Mouse (Mus musculus): ENCODE measurements around the gene Cyth1.

The Cyth1 gene

DNA sequence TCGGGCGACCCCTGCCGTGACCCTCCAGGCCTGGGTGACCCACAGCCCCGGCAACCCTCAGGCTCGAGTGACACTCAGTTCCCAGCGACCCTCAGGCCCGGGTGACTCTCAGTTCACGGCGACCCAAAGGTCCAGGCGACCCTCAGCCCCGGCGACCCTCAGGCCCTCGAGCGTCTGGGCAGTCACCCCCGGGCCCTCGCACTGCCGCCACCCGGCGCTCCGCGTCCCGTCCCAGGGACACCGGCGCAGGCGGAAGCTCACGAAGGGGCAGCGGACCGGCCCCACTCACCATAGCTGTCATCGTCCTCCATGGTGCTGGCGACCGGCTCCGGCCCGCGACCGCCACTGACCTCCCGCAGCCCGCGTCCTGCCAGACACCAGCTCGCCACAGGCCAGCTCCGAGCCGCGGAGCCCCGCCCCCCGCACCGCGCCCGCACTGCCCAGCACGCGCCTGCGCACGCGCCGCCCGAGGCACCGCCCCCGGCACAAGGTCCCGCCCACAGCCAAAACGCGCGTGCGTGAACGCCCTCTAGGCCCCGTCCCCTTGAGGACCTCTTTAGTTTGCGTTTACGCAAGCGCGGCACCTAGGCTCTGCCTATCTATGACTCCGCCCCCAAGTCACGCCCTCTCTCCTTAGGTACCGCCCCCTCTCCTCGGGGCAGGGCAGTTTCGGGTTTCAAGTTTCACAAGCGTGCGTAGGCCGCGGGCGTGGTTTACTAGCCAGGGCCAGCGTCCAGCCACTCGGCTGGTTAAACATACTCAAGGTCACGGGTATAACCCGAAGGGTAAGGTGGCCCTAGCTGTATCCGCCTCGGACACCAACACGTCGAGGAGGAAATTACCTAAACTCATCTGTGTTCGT, at the start of gene Cyth1:
Gene Cyth1, minus strand, starts transcription at position 443 of the 862 bp plus-strand sequence.
- peak; percentile 100 for DNase-seq

DNA sequence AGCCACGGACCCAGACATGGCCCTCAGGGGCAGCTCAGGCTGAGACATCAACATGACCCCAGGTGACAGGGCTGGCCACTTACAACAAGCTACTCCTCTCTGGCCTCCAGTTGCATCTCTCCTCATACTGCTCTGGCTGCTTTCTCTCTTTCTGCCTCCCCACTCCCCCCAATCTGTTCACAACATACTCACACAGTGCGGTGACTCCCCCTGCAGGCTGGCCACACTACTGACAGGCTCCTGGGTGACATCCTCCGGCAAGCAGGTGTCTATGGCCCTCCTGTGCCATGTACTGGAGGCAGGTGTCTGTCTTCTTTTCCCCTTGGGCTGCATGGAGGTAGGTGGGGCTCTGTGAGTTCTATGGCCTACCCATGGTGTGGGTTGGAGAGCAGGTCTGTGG, 49.6 kb upstream of the Cyth1 start:
- DNase-seq = no peak

DNA sequence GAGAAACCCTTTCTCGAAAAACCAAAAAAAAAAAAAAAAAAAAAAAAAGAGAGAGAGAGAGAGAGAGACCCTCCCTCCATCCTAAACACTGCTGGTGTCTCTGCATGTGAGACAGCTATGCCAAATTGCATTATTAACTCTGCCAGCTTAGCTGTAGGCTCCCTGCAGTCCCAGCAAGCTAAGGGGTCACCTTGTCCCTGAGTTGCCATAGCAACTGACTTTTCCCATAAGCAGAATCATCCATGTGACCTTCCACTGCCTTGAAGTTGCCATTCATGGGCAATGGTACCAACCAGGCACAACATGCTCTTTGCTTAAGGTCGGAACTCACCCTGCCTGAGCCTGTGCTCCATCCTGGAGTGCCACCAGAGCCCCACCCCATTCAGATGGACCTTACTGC, 46.6 kb upstream of the Cyth1 start:
- DNase-seq = no peak

DNA sequence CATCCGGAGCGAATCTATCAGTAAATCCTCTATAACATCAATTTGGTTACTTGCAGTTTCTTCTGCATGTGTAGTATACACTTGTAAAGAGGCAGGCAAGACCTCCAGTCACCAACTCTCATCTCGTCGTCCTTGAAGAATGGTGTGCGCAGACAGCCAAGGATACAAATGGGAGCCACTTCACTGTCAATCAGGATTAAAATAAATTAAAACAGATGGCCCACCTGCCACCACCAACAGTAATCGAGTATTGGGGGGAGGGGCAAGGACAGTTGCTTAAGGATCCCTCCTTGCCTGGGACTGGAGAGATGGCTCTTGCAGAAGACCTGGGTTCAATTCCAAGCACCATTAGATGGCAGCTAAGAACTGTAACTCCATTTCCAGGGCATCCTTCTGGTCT, 44.3 kb upstream of the Cyth1 start:
- DNase-seq = no peak

DNA sequence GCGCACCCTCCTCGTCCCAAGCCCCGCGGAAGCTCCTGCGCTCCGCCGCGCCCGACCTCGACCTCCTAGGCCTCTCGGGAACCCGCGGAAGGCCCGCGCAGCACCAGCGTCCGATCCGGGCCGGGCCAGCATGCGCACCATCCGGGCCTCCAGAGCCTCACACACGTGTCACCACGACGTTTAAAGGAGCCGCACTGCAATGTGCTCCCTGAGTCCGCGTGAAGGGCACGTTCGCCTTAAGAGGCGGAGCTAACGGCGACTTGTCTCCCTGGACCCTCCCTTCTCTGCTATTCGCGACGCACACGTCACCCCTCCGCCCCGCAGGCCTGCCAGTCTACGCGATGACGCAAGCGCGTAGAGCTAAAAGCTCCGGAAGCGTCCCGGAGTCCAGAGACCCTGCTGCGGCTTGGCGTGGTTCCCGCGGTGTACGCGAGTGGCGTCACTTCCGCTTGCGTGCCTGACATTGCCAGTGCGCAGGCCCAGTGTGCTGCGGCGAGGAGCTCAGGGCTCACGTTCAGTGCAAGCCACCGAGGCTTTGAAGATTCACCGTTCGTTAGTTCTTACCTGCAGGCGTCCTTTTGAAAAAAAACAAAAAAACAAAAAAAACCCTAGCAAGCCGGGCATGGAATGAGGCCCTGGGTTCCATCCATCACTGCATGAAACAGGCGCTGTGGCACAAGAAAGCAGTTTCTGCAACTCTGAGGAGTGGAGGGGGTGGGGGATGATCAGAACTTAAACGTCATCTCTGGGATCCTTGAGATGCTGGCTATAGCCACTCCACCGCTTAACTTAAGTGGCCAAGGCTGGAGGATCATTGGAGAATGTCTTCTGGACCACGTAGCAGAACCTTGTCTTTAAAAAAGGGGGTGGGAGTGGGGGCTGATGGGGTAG, 41.9 kb upstream of the Cyth1 start, which contains the start of gene Usp36:
Gene Usp36, minus strand, starts transcription at position 246 of the 891 bp plus-strand sequence.
- peak; percentile 100 for DNase-seq

DNA sequence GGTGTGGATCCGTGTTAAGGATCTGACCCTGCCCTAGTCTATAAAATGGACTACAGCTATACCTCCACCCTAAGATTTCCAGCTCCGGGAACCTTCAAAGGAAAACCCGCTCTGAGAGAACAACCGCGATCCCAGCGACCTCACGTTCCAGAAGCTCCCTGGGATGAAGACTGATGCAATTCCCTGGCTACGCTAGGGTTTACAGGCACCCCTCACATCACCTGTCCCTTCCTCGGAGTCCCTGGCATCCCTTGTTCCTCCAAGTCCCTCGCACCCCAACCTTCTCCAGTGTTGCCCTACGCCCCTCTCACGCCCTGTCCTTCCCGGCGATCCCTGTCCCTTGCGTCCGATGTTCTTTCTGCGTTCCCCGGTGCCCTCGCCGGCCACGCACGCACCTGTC, 41.2 kb upstream of the Cyth1 start:
- DNase-seq = no peak

DNA sequence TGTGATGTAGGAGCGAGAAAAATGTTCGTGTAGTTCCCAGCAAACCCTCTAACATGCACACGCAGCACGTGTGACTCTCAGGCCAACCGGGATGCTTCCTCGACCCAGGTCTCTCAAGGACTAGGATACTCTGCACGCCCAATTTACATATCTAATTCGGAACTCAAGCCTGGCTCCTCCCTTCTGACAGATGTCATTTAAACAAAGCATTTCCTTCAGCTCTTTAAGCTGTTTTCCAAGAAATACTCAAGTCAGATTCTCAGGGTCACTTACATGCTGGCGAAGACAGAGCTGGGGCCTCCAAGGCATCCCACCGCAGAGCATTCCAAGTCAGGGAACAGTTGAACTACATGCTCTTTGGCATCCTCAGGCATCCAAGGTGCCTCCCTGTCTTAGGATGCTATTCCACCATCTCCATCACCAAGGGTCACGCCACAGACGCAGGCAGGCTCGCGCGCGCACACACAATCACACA, 40.7 kb upstream of the Cyth1 start:
- DNase-seq = no peak

DNA sequence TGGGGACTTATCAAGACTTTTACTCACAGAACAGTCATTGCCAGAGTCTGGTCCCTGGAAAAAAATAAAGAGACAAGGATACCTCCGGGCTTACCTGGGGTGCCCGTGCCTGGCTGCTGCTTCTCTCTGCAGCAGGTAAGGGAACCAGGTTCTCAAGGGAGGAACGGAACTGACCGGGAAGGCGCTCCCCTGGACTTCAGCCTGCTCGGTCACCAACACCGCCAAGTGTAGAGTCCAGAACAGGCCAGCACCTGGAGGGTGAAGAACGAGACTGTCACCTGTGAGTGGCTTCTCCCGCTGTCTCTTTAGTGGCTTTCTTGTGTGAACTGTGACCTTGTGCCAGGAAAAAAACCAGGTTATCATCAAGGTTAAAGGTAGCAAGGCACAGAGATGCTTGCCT, 39.2 kb upstream of the Cyth1 start:
- no peak for DNase-seq

DNA sequence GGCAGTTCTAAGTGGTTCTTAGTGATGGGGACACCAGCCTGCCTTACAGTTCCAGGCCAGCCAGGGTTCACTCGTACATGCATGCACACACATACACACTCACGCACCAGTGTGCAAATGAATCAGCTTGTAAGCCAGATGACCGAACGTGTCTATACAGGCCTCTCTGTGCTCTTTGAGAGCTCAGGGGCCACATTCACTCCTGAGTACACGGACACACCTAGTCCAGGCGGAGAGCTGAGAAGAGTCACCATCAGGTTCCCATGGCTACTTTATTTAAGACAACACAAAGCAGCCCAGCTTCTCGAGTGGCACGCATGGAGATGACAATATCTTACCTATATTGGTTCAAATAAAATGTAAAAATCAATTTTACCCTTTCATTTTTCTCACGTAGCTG, 38.0 kb upstream of the Cyth1 start:
- DNase-seq = no peak

DNA sequence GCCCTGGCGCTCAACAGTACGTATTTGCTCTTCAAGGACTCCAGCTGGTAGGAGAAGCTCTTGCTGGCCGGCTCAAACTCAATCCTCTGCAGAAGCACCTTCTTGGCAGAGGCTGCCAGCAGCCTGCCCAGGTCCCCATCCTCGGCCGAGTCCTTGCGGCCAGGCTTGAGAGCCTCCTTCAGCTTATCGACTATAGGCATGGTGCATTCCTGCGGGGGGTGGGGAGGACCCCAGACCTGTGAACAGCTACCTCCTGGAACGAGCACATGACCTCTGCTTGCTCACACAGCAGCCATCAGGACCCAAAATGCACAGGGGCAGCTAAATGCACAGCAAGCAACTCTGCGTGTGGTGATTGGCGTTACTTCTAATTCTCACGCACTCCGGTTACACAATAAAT, 37.4 kb upstream of the Cyth1 start:
- DNase-seq = peak; percentile 48

DNA sequence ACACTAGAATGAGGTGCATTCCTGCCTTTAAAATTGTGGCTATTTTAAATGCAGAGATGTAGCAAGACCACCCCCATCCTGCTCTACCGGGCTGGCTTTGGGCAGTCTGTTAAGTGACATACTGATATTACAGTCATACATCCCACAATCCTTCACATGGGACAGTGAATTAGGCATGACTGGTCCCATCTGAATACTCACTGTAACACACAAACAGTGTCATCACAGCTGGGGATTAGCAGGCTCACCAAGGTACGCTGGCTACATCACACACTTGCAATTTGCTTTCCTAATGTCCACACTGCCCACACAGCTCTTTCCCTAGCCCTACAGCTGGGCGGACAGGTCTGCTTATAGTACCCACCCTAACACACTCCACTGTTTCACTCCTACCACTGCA, 31.8 kb upstream of the Cyth1 start:
- DNase-seq = no peak

DNA sequence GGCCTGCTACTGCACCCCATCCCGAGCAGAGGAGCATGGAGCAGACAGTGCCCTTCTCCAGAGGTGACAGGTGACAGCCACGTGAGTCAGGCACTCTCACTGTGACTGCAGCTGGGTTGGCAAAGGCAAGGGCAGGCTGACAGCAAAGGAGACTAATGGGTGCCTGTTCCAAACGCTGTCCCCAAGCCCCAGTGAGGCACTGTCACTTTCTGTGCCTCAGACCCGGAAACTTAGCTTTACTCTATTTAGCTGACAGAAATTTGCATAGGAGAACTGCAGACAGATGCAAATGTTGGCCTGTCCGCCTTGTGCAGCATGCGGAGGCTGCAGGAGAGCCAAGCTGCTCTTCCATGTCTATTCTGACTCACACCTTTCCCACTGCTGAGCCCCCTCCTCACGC, 27.9 kb upstream of the Cyth1 start:
- DNase-seq = no peak

DNA sequence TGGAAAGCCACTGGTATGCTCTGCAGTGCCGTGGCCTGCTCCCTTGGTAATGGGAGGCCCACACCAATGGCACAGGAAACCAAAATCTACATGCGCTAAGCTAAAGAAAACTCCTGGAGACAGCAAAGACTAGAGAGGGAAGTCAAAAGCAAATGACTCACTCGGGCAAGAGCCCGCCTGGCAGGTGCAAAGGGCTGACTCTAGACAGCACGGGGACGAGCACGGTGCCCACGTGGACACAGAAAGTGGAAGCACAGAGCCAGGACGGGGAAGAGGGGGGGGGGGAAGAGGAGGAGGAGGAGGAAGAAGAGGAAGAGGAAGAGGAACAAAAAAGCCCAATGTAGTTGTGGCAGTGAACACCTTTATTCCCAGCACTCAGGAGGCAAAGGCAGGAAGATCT, 26.7 kb upstream of the Cyth1 start:
- no peak for DNase-seq

DNA sequence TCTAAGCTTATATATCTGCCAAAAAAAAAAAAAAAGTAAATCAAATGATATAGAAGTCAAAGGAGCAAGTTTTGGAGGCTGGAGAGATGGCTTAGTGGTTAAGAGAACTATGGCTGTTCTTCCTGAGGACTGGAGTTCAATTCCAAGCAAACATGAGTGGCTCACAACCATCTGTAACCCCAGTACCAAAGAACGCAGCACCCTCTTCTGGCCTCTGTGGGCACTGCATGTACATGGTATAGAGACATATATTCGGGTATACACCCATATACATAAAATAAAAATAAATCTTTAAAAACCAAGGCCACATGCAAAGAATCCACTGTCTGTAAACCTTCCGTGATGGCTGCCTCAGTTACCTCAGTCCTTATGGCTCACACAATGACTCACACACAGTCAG, 21.4 kb upstream of the Cyth1 start:
- DNase-seq = peak; percentile 46

DNA sequence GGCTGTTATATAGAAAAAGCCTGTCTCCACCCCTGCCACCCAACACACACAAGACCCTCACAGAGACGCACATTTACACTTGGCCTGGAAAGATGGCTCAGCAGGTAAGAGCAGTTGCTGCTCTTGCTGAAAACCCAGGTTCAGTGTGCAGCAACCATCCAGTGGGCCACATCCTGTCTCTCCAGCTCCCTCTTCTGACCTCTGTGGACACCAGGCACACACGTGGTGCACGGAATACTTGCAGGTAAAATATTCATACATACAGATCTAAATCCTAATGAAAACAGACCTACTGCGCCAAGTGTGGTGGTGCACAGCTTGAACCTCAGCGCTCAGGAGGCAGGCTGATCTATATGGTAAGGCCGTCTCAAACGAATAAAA, 18.3 kb upstream of the Cyth1 start:
- no peak for DNase-seq

DNA sequence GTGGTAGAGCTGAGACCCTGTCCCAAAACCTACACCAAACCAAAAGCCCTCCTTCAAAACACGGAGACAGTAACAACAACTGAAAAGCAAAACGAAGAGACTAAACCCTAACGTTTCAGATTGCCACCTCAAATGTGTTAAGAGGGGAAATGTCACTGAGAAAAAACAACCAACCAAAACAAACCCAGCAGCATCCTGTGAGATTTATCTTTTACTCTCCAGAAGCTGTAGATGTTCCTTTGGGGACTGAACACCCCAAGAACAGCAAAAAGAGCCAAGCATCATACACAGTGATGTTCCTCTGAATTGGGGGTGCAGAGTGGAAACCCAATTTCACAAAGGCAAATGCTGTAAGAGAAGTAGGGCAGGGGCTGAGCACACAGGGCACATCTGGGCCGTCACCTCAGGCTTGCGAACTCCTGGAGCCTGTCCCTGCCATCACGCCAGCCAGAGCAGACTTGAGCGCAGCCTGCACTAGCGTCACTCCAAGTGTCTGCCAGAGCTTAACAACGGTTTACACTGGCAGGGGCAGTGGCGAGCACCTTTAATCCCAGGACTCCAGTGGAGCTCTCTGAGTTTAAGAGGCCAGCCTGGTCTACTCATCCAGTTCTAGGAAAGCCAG, 17.8 kb upstream of the Cyth1 start:
- DNase-seq = no peak

DNA sequence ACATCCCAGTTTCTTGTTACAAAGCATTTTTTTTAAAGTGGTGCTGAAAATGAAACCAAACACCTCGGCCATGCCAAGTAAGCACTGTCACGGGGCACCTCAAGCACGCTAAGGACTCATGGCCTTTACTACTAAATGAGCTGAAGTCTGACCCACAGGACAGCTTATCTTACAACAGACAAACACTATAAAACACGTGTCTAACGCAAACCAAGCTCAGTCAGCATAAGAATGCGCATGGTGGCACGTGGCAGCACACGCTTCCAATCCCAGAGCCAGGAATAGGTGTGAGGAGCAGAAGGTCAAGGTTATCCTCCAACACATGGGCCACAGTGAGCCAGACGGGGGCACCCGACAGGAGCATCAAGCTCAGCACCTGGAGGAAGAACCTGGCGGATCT, 17.2 kb upstream of the Cyth1 start:
- no peak for DNase-seq

DNA sequence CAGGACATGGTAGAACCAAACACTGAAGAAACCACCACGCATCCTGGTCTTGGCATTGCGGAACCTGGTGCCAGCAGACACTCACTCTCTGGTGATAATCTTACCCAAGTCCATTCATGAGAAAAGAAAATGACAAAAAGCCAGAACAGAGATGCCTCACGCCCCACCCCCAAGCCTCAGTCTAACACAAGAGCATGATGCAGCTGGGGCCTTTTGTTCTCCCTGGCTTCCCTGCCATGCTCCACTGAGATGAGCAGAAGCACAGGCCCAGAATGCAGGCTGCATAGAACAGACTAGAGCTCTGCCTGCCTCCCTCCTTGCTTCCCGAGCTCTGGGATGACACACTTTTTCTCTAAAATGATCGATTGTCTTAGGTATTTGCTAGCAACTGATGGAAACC, 14.8 kb upstream of the Cyth1 start:
- DNase-seq = no peak

DNA sequence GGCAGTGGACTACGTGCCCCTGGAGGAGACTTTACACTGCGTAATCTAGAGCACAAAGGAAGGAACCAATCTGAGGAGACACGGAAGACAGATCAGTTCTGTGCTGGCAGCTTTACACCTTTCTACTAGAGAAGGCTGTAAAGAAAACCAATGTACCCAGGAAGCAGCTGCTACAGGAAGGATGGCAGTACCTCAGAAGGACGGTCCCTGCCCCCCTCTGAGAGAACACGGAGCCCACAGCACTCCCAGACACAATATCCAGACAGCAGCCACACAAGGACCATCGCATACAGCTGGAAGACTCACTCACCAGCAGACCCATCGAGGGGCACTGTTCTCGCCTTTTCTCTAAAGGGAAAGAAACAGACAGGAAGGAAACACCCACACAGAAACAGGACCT, 11.7 kb upstream of the Cyth1 start:
- no peak for DNase-seq

DNA sequence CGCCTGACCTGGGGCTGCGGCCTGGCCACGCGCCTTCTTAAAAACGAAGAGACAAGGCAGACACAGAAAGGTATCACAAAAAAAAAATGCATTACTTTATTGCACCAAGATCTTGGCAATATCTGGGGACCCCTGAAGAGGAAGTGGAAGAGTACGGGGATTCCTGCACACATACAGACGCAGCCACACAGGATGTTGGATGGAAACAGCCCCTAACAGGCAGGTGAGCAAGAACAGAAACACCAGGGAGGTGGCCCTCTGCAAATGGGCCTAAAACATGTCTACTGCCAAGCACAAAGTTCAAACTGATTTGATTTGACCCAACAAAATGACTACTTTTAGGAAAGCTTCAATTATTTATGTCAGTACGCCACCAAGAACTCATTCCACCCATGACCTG, 11.2 kb upstream of the Cyth1 start:
- no peak for DNase-seq

DNA sequence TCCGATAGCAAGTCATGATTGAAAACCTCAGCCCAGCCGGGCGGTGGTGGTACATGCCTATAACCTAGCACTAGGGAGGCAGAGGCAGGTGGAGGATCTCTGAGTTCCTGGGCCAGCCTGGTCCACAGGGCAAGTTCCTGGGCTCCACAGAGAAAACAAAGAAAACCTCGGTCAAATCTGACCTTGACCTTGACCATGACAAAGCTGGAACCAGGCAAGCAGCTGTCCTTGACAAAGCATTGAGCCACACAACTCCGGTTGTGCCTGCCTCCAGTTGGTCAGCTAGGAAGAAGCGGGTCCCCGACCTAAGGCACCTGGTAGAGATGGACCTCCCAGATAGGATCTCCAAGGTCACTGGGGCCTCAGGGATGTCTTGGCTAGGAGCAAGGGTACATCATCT, 8.0 kb upstream of the Cyth1 start:
- DNase-seq = no peak

DNA sequence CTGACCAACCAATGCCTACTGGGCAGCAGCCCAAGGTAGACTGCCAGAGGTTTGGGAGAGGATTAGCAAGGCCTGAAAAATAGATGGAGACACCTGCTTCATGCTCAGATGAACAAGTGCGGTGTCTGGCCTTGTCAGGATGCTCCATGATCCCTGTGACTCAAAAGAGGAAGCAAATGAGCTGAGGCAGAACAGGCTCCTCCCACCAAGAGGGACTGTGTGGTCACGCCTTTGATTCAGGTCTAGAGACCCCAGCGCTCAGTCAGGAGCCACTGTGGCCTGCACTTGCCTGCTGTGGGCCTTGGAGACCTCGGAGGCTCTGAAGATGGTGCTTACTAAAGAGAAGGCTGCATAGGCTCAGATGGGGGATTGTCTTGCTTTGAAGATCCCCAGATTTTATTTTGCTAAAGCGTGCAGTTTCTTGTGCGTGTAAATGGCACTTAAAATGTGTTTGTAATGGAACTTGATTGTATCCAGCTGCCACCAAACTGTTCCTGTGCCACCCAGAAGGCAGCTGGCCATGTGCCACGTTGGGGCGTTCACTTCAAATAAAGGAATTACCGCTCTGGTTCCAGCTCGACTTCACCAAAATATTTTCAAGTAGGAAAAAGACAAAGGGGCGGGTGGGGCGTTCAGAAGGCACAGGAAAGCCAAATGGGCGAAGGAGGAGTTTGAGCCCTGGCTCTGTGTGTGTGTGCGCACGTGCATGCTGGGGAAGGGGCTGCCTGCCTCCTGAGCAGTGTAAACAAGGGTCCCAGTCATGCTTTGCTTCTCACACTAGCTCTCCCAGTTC, 6.0 kb upstream of the Cyth1 start:
- DNase-seq = peak; percentile 81
